Comparison of ENCODE assay signal across 29 mouse cellular contexts in the genomic region with DNA sequence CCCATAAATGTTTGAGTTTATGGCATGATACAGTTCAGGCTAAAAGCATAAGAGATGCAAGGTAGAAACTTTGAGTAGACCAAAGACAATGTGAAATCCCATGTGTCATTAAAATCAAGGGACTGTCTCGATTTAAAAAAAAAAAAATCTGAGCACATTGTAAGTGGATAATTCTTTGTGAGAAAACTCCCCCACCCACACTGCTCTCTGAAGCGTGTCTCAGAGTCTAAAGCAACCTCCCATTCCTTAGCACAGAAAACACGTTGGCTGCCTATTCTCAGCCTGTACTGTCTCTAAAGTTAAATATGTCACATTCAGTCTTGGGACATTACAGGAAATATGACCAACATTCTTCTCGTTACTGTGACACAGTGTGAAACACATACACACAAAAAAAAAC. TPM values are rescaled to one million over a fixed set of nuclear protein-coding genes. Genes with fewer than 3 reads are reported as not detected.
DNase-seq lines count a peak whose midpoint lies in the region; ATAC-seq and TF ChIP-seq lines count a peak whose summit lies in the region.
"Had no signal": no experiment of that assay in that cellular context is flagged by ENCODE, and none has a peak within 500 bp of the region (broad histone marks: within the 10 kb centered on the region; RNA-seq: fewer than 3 reads in every experiment).

No protein-coding gene starts in this region.

- ATAC-seq in frontal cortex, adult (ENCODE audit: low TSS enrichment) = peak; percentile 99
- ATAC-seq: forebrain, postnatal 0 days; lung, postnatal 0 days; Patski had no signal

- H3K4me3 ChIP-seq in left cerebral cortex, adult 2 months = no peak overlapping the region
- H3K4me3 ChIP-seq: embryonic facial prominence, embryonic 13.5 days; hindbrain, embryonic 12.5 days; layer of hippocampus, adult 2 months; liver, embryonic 13.5 days; megakaryocyte, embryonic 14.5 days; midbrain, embryonic 12.5 days; myocyte; neural tube, embryonic 12.5 days had no signal

- intact Hi-C loops in gastrocnemius, postnatal 36 days (cut with DNase I) = no loop called here
- intact Hi-C loops in left cerebral cortex, adult 2 months (cut with DNase I) = no loop called here

- no peak overlapping the region for H3K27ac ChIP-seq in left cerebral cortex, adult 2 months
- H3K27ac ChIP-seq: embryonic facial prominence, embryonic 13.5 days; hindbrain, embryonic 12.5 days; layer of hippocampus, adult 2 months; liver, embryonic 13.5 days; midbrain, embryonic 12.5 days; neural tube, embryonic 12.5 days had no signal

- no peak for DNase-seq in frontal cortex, postnatal 25 days (ENCODE audit: low spot score in 2 of 2)
- peak; percentile 26 for DNase-seq in CD4-positive helper T cell, adult 2 months (ENCODE audit: low read depth, low spot score)
- peak; percentile 41 for DNase-seq in brain, adult 2 months (ENCODE audit: low read depth, low spot score)
- peak; percentile 9 for DNase-seq in telencephalon, adult 2 months (ENCODE audit: low read depth, low spot score)
- DNase-seq in gastrocnemius, postnatal 36 days = no peak
- DNase-seq in left cerebral cortex, adult 2 months (ENCODE audit: extremely low spot score in 1 of 2, low spot score in 2 of 2) = no peak
- DNase-seq: adrenal gland, postnatal 25 days; cerebellum, adult 18-20 months; cerebellum, postnatal 10 days; forebrain, postnatal 0 days; gastrocnemius, postnatal 14 days; heart, adult 11 months; heart, postnatal 36 days; kidney, adult 18-20 months; kidney, postnatal 36 days; liver, embryonic 13.5 days; lung, adult 18-20 months; lung, postnatal 4 days; right cerebral cortex, postnatal 25 days had no signal

- TF ChIP-seq CTCF in left cerebral cortex, adult 2 months (IDR thresholded peaks at IDR 0.05) = no peak

RNA-seq across cellular contexts. Expression of a gene that starts 53.6 kb away (rescaled TPM):
- 10 to 100 TPM; 15.7 to 16.2 TPM for total RNA-seq in gastrocnemius, postnatal 36 days (2021)
- total RNA-seq in left cerebral cortex, adult 2 months (2021) = 10 to 100 TPM; 20.5 to 21.5 TPM

Comparison
In these comparisons a context has a peak if more than half of its experiments do, and no peak if none do; other contexts are left out.
1. DNase-seq: peak in CD4-positive helper T cell, adult 2 months (single experiment), brain, adult 2 months (single experiment) and telencephalon, adult 2 months (single experiment); none in frontal cortex, postnatal 25 days (0 of 2), gastrocnemius, postnatal 36 days (0 of 2) and left cerebral cortex, adult 2 months (0 of 2).